Mouse (Mus musculus) cerebellum, adult 2 months (tissue): Measurements from ENCODE around the gene Zdhhc18.

ENCODE experiments used
- CTCF ChIP-seq: fragments of 200-500 bp; IDR thresholded peaks from 2 replicates; pipeline ENCODE4 v1.5.1; 2011; ENCODE audit warnings: low read depth, mild to moderate bottlenecking, control low read depth, low read length, moderate library complexity, borderline replicate concordance; ENCODE audit not compliant: insufficient read depth
- POLR2A ChIP-seq: fragments of 200-500 bp; IDR thresholded peaks from 2 replicates; pipeline ENCODE4 v1.6.1; 2011; ENCODE audit warnings: low read length, control low read depth, borderline replicate concordance; ENCODE audit not compliant: insufficient read depth

DNA sequence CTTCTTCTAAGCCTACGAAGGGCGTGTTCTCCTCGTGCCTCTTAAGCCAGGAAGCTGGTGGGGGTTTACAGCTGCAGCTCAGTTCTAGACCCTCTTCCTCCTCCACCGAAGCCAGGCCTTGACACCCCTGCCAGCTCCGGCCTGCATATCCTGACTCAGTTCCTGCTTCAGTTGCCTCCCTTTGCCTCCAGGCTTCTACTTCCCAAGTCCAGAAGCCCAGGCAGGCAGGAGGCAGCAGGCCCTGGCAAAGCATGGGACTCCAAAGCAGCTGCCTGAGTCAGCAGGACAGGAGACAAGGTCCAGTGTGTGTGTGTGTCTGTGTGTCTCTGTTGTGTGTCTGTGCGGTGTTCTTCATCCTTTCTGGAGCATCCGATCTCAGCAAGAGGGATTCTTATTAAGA is 45.8 kb downstream of the Zdhhc18 start:
- TF ChIP-seq CTCF = no peak
- no peak for TF ChIP-seq POLR2A
